In the genomic region with DNA sequence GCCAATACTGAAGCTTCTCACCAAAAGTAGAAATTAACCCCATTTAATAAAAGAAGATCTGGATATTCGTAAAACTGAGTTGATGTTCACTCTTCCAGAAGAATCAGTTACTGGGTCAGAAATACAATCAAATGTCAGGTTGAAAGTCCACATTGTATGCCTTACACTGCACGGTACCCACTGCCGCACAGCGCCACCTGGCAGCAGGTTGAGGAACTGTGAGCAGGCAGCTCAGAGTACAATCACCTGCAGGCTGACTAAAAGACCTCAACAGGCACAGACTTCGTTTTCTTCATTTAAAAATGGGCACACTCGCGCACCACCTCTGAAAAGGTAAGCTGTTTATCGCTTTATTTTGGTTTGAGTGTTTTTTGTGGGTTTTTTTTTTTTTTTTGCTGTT, we compare ENCODE assay signal across 8 mouse cellular contexts.
DNase-seq lines count a peak whose midpoint lies in the region; ATAC-seq and TF ChIP-seq lines count a peak whose summit lies in the region.

No protein-coding gene starts in this region.

- no peaks in the 10 kb centered on the region for H3K27me3 ChIP-seq in spleen, adult 2 months (ENCODE audit: control insufficient read depth, insufficient read depth, low read length)
- H3K27me3 ChIP-seq in kidney, embryonic 15.5 days: no peaks in the 10 kb centered on the region
- no peaks in the 10 kb centered on the region for H3K27me3 ChIP-seq in limb, embryonic 13.5 days

- ATAC-seq in kidney, embryonic 15.5 days (replicated peaks; ENCODE audit: low FRiP score): peak; percentile 82; the same call in 1 of the 2 replicates
- ATAC-seq in limb, embryonic 13.5 days (ENCODE audit: low FRiP score, low read depth): 0 out of 2 replicates have a peak, but pooled peaks have one; percentile 67
- ATAC-seq in monocyte, adult 5-6 weeks (replicated peaks; ENCODE audit: insufficient number of reproducible peaks, low FRiP score, low TSS enrichment, poor library complexity, severe bottlenecking): no peak

- H3K36me3 ChIP-seq in spleen, adult 2 months (ENCODE audit: control insufficient read depth, insufficient read depth, low read length): no peaks in the 10 kb centered on the region
- no peaks in the 10 kb centered on the region for H3K36me3 ChIP-seq in kidney, embryonic 15.5 days
- no peaks in the 10 kb centered on the region for H3K36me3 ChIP-seq in limb, embryonic 13.5 days

- 31% methylated on average over 8 of the region's 8 CpGs for WGBS in spleen, adult 2 months
- 20% methylated on average over 8 of the region's 8 CpGs for WGBS in kidney, embryonic 15.5 days
- WGBS in limb, embryonic 13.5 days: 16% methylated on average over 8 of the region's 8 CpGs
- 21% methylated on average over 8 of the region's 8 CpGs for WGBS in olfactory bulb, adult 2 months

- H3K4me1 ChIP-seq in spleen, adult 2 months (ENCODE audit: control insufficient read depth, insufficient read depth, insufficient read length): no peaks in the 10 kb centered on the region
- no peaks in the 10 kb centered on the region for H3K4me1 ChIP-seq in kidney, embryonic 15.5 days
- H3K4me1 ChIP-seq in limb, embryonic 13.5 days: no peaks in the 10 kb centered on the region
- H3K4me1 ChIP-seq in olfactory bulb, adult 2 months (ENCODE audit: control insufficient read depth, insufficient read depth, low read length): no peaks in the 10 kb centered on the region

- H3K9me3 ChIP-seq in kidney, embryonic 15.5 days (replicated peaks): no peaks in the 10 kb centered on the region
- no peaks in the 10 kb centered on the region for H3K9me3 ChIP-seq in limb, embryonic 13.5 days

- TF ChIP-seq CTCF in spleen, adult 2 months (IDR thresholded peaks at IDR 0.05; ENCODE audit: extremely low read depth, insufficient read depth, insufficient read length, insufficient replicate concordance): peak; percentile 19; the same call in 1 of the 2 replicates
- peak; percentile 82 for TF ChIP-seq CTCF in olfactory bulb, adult 2 months (IDR thresholded peaks at IDR 0.05; ENCODE audit: insufficient read depth, low read depth, low read length)

- H3K4me3 ChIP-seq in spleen, adult 2 months (ENCODE audit: extremely low read depth, insufficient read depth, insufficient read length): no peak overlapping the region
- no peak overlapping the region for H3K4me3 ChIP-seq in kidney, embryonic 15.5 days (replicated peaks)
- H3K4me3 ChIP-seq in limb, embryonic 13.5 days: no peak overlapping the region
- no peak overlapping the region for H3K4me3 ChIP-seq in olfactory bulb, adult 2 months (ENCODE audit: insufficient read depth, low read depth, low read length)

- no peak for TF ChIP-seq POLR2A in spleen, adult 2 months (IDR thresholded peaks at IDR 0.05; ENCODE audit: low read depth, low read length)
- TF ChIP-seq POLR2A in olfactory bulb, adult 2 months (IDR thresholded peaks at IDR 0.05; ENCODE audit: insufficient read depth, low read depth, low read length): no peak

- H3K27ac ChIP-seq in spleen, adult 2 months (ENCODE audit: insufficient read depth, low read length): no peak overlapping the region
- no peak overlapping the region for H3K27ac ChIP-seq in kidney, embryonic 15.5 days
- H3K27ac ChIP-seq in limb, embryonic 13.5 days: no peak overlapping the region
- no peak overlapping the region for H3K27ac ChIP-seq in olfactory bulb, adult 2 months (ENCODE audit: insufficient read depth, low read depth, low read length)

- H3K4me2 ChIP-seq in kidney, embryonic 15.5 days: no peak overlapping the region
- H3K4me2 ChIP-seq in limb, embryonic 13.5 days (replicated peaks): no peak overlapping the region

- DNase-seq in spleen, adult 2 months (ENCODE audit: low read depth in 1 of 2, low spot score in 2 of 2): no peak
- no peak for DNase-seq in spleen, postnatal 14 days (ENCODE audit: low spot score in 2 of 2)
- peak; percentile 88 to 90 for DNase-seq in cerebellum, postnatal 10 days
- peak; percentile 51 to 61 for DNase-seq in frontal cortex, postnatal 25 days (ENCODE audit: low spot score in 2 of 2)

- H3K9ac ChIP-seq in kidney, embryonic 15.5 days: no peak overlapping the region
- no peak overlapping the region for H3K9ac ChIP-seq in limb, embryonic 13.5 days

Comparison
In these comparisons a context has a peak if more than half of its experiments do, and no peak if none do; other contexts are left out.
1. DNase-seq: peak in cerebellum, postnatal 10 days (2 of 2) and frontal cortex, postnatal 25 days (2 of 2); none in spleen, adult 2 months (0 of 2) and spleen, postnatal 14 days (0 of 2).